Mouse (Mus musculus) C2C12 (cell line): ENCODE data around the gene Hmgb1.

Source experiments
- CTCF ChIP-seq: IDR thresholded peaks from one replicate; pipeline ENCODE4 v1.5.1; 2011; ENCODE audit not compliant: control insufficient read depth, insufficient read depth, insufficient read length
- FOSL1 ChIP-seq: IDR thresholded peaks from one replicate; pipeline ENCODE4 v1.8.0; 2011; ENCODE audit warnings: mild to moderate bottlenecking, low read length; ENCODE audit not compliant: poor library complexity, insufficient read depth, severe bottlenecking
- MAX ChIP-seq: IDR thresholded peaks from one replicate; pipeline ENCODE4 v1.6.1; 2011; ENCODE audit warnings: mild to moderate bottlenecking, control low read depth
- MYOD1 ChIP-seq: IDR thresholded peaks from one replicate; pipeline ENCODE4 v1.6.1; 2011; ENCODE audit warnings: low read depth; ENCODE audit not compliant: control insufficient read depth, insufficient read length
- USF1 ChIP-seq: IDR thresholded peaks from one replicate; pipeline ENCODE4 v1.6.1; 2011; ENCODE audit warnings: low read depth, mild to moderate bottlenecking, control low read depth, moderate library complexity

DNA sequence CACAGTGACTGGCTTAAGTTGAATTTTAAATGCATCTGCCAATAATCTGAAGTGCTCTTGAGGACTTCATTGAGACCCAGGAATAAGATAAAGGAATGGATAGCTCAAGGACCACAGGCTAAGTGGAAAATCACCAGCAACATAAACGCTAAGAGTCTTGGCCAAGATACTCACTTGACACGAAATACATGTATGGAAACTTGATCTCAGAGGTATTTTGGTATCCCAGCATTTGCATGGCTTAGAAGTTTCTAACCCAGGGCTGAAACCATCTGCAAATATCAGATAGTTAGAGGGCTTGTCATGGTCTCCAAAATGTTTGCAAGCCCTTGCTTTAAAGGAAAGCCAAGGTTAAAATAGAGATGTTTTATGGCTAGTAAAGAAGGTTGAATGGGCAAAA is 94.4 kb downstream of the Hmgb1 start:
- TF ChIP-seq CTCF (no peak), FOSL1 (no peak), USF1 (no peak), MYOD1 (no peak), MAX (no peak)
